Mouse (Mus musculus) B cell, adult 2 months (primary cell): ENCODE results near the gene Sugct.
A peak's percentile ranks its signal among the peaks of the same experiment; 100 is the strongest.

Experiments used
- DNase-seq, 2 experiments: peaks; one replicate each; pipeline ENCODE4 v3.0.0; 2022

Sugct gene

DNA sequence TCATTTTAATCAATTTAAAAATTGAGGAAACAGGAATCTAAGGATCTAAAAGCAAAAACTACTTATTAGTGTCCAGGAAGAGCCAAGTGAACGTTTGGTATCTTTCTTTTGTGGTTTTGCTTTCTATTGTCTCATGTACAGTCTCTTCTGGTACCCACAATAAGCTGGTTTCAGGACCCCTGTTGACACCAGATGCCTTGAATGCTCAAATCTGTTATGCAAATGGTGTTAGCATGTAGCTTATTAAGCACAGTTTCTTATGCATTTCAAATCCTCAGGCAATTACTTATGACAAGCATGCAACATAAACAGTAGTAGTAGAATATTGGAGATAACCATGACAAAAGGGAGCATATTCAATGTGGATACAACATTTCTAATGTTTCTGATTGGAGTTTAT lies 407.0 kb downstream of the Sugct start:
- DNase-seq, result no peak

DNA sequence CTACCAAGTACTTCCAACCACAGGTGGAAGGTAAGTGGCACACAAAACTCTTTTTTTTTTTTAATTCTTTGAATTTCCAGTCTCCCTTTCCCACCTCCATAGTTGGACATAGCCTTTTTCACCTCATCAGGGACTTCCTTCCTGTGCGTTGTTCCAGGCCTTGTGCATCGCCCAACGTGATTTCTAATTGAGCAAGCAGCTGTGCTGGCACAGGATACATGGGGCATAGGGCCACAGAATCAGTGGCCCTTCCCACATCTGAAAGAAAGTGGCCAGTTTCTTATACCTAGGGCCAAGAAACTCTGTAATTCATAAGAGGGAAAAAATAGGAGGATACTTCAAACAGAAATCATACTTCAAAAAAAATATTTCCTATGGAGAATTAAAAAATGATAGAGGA lies 449.4 kb downstream of the Sugct start:
- no peak for DNase-seq

DNA sequence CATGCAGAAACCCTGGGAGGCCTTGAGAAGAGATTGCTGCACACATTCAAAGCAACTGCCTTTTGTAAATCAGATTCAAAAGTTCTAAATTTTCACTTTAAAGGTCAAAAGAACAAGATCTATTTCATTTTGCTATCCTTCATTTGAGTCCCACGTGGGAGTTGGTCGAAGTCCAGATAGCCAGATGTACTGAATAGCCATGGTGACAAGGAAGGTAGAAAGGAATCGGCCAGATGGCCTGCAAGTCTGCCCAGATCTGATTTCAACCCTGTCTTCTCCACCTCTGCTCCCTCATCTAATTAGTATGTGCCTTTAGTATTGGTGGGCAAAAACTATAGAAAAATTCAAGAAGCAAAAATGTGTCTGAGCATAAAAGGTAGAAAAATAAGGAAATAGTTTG lies 478.8 kb downstream of the Sugct start:
- no peak for DNase-seq

DNA sequence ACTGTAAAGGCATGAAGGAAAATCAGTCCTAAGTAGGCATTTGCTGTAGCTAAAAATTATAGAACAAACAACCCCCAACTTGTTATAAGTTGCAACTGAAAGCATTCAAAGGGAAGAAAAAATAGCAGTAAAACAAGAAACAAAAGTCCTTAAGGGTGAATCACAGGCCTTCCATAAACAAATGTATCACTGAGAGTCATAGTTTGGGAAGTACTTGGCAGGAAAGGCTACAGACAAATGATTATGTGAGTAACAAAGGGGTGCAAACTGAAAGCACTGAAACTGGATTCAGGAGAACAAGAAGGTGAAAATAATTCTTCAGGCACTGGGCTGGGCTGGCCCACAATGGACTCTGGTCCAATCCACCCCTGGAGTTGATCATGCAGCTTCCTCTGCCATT lies 482.7 kb downstream of the Sugct start:
- DNase-seq, result no peak

DNA sequence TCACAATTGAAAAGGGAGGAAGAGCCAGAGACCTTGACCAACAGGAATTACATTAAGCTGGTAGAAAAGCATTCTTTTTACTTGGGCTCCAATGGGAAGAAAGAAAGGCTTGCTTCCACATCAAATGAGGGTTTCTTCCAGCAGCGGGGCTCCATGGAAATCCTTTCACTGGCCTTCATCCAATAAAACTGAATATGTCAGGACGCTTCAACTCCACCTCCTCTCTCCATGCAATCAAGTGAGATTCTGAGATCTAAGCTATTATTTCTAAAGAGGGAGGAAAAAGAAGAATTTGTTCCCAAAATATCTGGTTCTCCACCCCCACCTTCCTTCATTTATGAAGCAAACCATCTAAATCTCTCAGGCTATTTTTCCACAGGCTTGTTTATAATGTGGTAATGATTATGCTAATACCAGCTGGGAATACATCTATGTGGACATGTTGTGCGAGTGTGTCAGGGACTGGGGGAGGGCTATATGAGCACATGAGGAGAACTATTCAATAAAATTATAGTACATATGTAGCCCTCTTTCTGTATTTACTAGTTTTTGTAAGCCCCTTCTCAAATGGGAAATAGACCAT lies 505.1 kb downstream of the Sugct start:
- no peak for DNase-seq

DNA sequence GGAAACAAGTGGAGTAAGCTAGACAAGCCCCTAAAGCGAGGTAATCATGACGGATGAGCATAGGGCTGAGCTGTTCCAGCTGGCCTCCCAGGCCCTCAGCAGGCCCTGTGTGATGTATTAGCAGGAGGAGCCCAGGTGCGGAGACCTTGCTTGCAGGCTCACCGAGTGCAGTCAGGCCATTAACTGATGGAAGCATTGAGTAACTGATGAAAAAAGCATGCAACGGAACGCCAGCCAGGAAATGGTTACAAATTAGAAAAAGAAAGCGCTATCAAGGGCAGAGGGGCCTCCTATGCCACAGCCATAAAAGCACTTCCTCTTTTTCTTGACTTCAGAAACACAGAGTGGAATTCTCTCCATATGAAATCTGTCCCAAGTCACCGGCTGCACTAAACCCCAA lies 510.1 kb downstream of the Sugct start:
- peak; percentile 9 for DNase-seq

DNA sequence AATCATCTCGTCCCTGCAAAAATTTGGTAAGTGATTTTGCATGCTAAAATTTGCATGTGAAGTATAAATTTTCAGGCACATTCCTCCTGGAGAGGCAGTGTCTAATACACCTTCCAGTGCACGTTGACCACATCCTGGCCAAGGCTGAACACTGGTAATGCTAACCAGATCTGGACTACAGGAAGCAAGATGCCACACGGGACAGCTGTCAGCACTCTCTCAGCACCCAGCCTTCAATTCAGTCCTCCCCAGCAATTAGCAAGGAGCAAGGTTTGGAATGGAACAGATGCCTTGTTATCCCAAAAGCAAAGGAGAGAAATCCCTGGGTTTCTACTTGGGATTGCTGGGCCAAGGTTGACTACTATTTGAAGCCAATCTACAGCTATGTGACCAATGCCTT lies 529.4 kb downstream of the Sugct start:
- no peak for DNase-seq

DNA sequence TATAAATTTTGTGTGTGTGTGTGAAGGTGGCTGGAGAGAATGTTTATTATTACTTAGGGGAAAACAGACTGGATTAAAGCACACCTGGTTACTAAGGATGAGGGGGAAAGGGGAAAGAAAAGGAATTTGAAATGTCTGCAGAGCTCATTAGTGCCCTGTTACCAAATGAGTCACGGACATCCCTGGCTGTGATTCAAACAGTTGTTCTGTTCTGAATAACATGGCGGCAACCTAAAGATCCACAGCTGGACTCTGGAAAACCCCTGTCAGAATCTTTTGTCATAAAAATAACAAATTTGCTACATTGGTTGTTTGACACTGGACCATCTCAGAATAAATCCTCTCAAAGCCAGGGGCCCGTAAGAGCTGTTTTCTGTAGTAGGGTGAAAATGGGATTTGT lies 530.6 kb downstream of the Sugct start:
- no peak for DNase-seq

DNA sequence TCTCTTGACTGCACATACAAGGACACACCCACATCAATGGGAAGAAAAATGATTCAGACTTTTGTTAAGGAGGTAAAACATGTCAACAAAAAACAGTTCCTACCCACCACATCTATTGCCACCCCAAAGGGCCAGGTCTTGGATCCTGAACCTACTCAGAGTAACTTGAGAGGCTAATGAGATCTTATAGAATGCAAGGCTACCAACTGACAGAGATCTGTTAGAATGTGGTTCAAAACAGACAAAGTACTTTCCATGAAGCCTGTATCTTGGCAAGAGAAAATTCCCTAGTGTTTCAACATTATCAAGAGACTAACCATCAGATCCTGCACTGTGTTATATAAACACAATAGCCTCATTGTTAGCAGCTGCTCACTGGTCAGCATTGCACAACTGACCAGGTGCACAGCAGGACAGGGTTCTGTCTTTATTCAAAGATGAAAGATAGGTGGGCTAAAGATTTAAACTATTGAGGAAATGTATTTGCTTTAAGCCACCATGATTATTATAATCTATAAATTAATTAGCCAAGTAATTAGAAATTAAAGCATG lies 548.8 kb downstream of the Sugct start:
- no peak for DNase-seq

DNA sequence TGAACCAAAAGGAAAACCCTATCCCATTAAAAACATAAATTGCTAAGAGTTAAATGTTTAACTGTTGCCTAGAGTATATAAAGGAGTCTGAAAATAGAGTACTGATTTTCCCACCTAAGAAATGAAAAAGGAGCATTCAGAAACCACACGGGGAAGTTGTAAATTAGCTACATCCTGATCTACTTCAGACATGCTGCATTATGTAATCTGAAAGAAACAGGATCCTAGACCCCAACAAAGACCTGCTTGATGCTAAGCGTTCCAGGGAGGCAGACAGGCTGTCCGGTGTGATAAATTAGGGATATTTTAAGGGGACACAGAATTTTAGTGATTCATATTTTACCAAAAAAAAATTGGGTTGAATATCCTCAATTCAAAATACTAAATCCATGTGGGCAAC lies 579.3 kb downstream of the Sugct start:
- no peak for DNase-seq

DNA sequence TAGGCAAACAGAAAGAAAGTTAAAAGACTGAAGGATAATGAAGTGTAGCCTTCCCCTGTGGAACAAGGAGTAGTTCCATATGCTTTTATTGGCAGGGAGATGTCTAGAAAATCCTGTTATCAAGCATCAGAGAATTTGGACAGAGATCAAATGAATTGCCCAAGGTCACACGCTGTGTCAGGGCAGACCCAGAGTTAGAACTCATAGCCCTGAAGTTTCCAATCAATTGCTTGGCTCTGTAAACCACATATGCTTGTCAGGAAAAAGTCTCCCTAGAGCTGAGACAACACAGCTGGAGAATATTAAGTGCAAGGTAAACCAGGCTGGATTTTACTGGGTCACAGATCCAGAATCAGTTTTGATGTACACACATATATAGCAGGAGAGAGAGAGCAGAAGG lies 593.0 kb downstream of the Sugct start:
- no peak for DNase-seq

DNA sequence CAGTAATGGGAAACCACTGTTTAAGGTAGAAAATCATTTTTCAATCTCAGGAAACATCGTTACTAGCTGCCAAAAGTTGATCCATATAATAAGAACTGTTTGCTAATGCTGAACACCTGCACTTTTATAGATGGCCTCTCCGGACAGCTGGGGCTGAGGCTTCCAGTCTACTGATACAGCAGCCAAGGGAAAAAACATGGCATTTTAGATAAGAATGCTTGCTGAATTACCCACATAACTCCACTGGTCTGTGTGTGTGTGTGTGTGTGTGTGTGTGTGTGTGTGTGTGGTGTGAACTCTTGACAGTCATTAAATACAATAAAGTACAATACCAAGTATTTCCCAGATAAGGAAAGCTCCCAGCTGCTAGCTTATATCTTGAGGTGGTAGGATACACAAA lies 608.8 kb downstream of the Sugct start:
- no peak for DNase-seq

DNA sequence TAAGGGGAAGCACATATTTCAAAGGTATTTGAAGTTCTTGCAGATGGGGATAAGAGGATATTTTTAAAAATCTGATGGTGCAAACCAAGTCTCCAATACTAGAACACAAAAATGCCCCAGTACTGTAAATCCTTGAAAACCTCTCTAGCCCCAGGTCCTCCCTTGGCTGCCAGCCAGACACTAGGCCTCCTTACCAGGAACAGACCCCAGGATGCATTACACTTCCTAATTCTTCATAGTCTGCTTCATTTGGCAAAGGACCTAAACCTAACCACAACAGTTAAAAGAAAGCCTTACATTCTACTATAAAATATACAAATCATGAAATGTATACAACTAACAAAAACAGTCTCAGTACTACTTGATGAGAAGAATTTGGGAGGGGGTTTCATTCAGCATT lies 609.2 kb downstream of the Sugct start:
- no peak for DNase-seq

DNA sequence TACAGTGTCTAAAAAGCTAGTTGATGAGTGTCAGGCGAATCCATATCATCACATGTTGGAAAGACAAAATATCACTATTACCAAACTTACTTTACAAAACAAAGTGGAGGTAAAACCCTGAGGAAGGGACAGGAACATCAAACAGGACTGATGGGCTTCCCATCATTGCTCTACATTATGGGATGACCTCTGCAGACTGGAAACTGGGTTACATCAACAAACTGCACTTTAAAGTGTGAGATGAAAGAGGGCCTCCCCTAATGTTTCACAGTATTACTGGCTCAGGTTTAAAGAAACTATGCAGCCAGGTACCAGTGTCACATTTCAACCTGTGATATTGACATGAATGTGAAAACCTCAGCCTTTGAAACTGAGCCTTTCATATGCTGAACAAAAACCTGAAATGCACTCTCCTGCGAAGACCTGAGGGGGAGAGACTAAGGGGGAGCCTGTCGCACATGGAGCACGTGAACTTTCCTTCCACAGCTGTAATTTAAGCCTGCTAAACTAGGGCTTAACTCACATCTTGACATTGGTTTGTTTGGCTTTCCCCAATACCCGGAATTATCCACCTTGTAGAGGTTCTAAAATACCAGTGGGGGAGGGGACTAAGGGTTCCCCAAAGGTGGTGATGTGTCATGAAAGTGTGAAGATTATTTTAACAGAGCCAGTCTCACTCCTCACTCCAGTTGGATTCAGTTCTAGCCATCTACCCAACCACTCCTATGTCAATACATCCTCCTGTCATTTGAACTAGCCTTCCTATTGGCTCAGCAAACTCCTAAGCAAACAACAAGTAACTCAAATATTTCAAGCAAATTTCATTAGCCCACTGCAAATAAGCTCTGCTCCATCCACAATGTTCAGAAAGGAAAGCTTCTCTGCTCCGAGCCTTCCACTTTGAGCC lies 610.2 kb downstream of the Sugct start:
- no peak for DNase-seq

DNA sequence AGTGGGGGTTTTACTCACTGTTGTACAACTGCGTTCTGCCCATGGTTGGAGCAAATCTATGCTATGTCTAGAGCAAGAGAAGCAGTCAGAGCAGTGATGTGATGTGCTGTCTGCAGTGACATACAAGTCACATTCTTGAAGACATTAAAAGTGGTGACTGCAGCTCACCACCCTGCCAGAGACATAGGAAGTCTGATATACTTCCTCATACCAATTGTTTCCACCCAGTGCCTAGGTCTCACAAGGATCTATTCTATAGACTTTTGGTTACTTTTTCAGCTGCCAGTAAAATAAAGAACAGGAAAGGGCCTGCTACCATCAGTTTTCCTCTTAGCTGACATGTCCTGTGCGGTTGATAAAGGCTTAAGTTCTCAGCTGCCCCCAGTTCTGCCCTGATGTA lies 613.7 kb downstream of the Sugct start:
- DNase-seq, result no peak

DNA sequence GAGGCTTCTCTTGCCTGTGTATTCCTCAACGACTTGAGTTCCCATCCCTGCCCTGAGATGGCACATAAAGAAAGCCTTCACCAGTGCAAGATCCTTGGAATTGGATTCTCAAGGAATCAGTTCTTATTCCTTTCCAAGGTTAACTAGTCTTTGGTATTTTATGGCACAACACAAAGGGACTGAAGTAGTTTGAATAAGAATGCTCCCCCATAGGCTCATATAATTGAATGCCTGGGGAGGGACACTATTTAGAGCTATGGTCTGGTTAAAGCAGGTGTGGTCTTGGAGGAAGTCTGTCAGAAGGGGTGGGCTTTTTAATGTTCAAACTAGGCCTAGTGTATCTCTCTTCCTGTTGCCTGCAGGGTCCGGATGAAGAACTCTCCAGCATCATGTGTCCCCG lies 629.8 kb downstream of the Sugct start:
- no peak for DNase-seq

DNA sequence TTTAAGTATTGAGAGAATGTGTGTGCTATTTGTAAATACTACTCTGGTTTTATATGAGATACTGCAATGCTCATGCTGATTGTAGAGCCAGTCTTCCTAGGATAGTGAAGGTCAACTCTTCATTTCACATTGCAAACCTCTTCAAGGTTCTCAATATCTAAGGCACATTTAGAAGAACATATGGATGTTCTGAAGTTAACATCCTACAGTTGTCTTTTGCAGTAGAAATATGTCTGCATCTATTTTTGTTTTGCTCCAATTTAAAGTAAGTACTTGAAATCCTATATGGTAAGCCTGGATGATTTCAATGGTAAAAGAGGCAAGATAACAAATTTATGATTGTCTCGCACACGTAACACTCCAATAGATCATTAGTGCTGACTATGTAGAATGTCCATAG lies 638.7 kb downstream of the Sugct start:
- DNase-seq, result no peak

DNA sequence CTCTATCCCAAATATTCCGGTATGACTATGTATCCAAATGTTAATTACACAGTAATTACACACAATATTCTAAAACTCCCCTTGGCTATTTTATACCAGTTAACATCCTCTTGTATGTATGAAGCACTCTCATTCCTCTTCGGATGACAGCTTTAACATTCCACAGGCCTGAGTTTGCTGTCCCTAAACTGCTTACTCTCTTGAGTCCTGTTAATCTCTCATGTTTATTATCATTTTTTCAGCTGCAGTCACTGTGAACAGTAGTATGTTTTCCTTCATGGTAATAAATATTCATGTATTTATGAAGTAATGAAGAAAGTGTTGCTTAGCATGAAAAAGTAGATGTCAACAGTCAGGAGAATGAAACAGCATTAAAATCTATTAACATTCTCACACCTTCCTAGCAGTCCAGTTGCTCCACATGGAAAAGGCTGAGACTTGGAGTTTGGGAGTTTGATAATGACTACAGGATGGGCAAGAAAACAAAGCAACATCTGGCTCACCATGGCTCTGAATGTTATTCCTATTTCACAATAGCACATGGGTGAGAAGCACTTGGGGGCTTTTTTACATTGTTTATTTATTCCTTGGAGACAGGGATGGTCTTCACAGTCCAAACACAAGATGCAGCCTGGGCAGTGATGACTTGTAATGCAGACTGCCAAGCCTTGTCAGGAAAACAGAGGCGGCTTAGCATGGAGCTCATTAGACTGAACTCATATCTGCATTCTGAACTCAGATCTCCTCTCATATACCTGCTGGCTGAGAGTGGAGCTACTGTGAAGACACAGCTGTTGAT lies 651.7 kb downstream of the Sugct start:
- DNase-seq, result no peak

DNA sequence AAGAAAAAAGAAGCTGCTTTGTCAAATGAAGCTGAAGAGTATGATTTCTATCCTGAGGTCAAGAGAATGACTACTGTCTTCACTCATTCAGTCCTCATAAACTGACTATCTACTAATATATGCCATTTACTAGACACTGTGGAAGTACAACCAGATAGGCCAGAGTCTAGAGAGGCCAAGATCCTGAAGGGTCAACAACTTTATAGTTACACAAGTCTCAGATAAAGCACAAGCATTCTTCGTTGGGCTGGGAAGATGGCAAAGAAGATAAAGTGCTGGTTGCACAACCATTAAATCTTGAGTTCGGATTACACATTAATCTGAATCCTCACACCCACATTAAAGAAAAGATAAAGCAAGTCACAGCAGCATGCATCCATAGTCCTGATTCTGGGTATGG lies 653.0 kb downstream of the Sugct start:
- no peak for DNase-seq

DNA sequence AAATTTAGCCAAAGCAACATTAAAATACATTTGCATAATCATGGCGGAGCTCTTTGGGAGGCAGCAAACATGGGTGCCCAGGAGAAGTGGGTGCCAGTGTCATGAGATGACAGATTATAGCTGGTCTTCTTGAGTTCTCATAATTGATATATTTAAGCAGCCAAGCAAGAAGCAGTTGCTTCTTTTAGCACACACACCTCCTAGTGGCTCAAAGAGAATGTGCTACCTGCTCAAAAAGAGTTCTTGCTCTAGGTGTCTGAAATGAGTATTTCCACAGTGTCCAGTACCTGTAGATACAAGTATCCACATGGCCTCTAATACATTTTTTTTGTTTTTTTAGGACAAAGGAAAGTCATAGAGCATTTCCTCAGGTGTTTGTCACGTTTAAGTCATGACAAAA lies 655.6 kb downstream of the Sugct start:
- DNase-seq, result no peak

DNA sequence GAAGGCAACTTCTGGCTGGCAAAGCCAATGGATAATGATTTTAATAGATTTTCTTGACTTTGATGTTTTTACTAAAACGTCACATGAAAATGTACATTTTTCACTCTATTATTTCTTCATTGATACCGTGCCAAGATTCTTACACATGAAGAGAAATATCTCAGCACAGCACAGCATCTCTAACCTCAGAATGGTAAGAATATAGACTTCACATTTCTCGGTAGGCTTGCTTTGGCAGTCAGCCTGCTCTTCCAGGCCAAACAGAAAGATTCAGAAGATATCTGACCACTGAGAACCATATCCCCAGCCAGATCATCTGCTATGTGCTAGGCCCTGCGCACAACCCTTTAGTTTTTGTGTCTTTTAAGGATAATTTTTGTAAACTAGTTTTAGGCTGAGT lies 657.0 kb downstream of the Sugct start:
- DNase-seq, result no peak

DNA sequence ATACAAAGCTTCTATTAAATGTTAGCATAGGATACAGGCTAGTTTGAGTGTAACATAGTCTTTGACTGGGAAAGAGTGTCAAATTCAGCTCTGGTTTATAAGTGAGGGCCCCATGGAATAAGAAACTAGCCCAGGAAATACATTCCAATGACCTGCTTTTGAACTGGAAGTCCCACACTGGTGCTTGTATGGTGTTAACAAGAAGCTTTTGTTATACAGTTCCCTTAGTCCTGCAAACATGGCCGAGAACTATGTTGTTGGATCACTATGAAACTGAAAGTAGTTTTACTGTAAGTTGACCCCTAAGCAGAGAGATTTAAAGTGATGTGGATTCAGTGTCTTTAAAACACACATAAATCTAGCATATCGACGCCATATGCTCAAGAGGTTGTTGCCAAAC lies 657.5 kb downstream of the Sugct start:
- no peak for DNase-seq

DNA sequence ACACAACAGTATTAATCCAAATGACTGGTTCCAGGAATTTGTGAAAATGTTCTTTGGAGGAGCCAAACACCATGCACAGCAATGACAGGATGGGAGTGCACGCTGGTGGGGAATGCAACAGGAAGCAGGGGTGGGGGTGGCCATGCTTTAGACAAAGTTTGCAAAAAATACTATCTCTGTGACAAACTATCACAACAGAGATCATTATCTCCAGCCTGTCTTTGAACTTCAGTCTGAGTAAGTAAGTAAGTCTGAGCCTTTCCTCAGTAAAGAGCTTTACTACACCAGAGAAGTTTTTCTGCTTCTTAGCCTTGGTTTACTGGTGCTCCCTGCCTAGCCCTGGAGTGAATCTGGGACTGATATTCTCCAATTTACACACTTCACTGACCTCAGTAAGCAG lies 664.6 kb downstream of the Sugct start:
- DNase-seq, result no peak

DNA sequence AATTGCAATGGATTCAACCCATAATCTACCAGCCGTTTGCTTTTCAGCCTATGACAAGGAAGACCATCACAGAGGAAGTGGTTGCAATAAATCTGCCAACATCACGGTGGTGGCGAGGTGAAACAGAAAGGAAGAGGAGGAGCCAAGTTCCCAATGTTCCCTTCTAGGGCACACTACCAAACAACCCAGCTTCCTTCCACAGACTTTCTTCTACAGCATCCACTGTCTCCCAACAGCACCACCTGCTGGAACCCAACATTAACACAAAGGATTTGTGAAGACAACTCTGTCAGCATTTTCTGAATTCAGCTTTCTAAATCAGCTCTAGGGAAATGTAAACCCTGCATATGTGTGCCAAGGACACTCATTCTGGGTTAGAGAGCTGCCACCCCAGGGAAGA lies 666.8 kb downstream of the Sugct start:
- peak; percentile 5 to 16 for DNase-seq
